Mouse (Mus musculus) testis, adult 2 months (tissue): ENCODE results near the gene Mup5. TPM values are rescaled to one million over a fixed set of nuclear protein-coding genes. Genes with fewer than 3 reads are reported as not detected.
"Not testable (repeated sequence)": the region's sequence is repeated elsewhere in the genome, so short reads cannot be mapped to it uniquely, and the experiment has no call there.

Experiments
- H3K27ac ChIP-seq: fragments of 200-500 bp; 2 replicates; pipeline ENCODE4 v1.5.1; 2012; ENCODE audit warnings: low read depth, low read length; ENCODE audit not compliant: control insufficient read depth, insufficient read depth
- H3K27me3 ChIP-seq: fragments of 200-500 bp; 2 replicates; pipeline ENCODE4 v1.6.1; 2012; ENCODE audit warnings: mild to moderate bottlenecking, low read length, moderate library complexity; ENCODE audit not compliant: control insufficient read depth, insufficient read depth
- H3K36me3 ChIP-seq: fragments of 200-500 bp; 2 replicates; pipeline ENCODE4 v1.6.1; 2012; ENCODE audit warnings: mild to moderate bottlenecking, low read length; ENCODE audit not compliant: control insufficient read depth, insufficient read depth
- H3K4me1 ChIP-seq: fragments of 200-500 bp; 2 replicates; pipeline ENCODE4 v1.6.1; 2012; ENCODE audit warnings: low read length; ENCODE audit not compliant: control insufficient read depth, insufficient read depth
- H3K4me3 ChIP-seq: fragments of 200-500 bp; 2 replicates; pipeline ENCODE4 v1.5.1; 2012; ENCODE audit warnings: low read depth, mild to moderate bottlenecking, low read length, moderate library complexity, mixed read lengths; ENCODE audit not compliant: control insufficient read depth
- CTCF ChIP-seq: fragments of 200-500 bp; IDR thresholded peaks from 2 replicates; pipeline ENCODE4 v1.5.1; 2012; ENCODE audit warnings: low read depth, mild to moderate bottlenecking, inconsistent platforms, low read length, moderate library complexity; ENCODE audit not compliant: control insufficient read depth, insufficient read depth, insufficient replicate concordance
- POLR2A ChIP-seq: fragments of 200-500 bp; IDR thresholded peaks from 2 replicates; pipeline ENCODE4 v1.6.1; 2012; ENCODE audit warnings: low read depth, mild to moderate bottlenecking, inconsistent platforms, low read length, moderate library complexity; ENCODE audit not compliant: control insufficient read depth
- polyA plus RNA-seq: library from polyadenylated mRNA; depleted of rRNA; stranded (reverse); fragments of >200 nt; gene quantifications from 2 replicates; pipeline ENCODE4 v1.2.3, GENCODE M21; 2012; rRNA removed

The Mup5 gene
- polyA plus RNA-seq, result not detected in 2 replicates

DNA sequence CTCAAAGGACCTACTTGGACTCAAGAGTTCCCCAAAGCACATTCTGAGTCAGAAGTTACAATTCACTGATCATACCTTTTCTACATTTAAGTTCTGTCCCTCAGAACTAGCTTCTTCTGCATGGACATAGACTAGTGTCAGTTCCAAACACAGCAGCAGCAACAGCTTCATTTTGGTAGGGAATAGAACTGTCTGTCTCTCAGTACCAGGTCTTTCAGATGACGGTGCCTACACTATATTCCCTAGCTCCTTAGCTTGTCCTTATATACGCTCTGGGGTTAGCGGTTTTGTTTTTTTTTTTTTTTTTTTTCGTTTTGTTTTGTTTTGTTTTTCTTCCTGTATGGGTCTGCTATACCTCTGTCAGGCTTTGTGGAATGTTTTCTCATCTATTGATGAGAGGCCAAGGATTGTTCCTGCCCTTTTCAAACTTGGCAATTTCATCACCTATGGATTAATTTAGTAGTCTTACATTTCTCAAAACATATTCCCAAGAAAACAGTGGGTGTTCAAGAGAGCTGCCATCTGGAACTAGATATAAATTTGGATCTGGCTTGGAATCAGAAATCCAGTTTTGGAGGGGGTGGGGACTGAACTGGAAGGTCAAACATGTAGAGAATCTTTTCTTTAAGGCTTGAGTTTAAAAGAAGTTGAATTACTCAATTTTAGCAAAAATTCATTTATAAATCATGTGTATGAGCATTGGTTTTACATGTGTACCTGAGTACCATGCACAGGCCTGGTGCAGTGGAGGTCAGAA, at the start of gene Mup5:
TSS of gene Mup5 (minus strand) at position 282 of the 757 bp plus-strand sequence.
- no peak within 1 kb of the TSS for H3K4me3 ChIP-seq

DNA sequence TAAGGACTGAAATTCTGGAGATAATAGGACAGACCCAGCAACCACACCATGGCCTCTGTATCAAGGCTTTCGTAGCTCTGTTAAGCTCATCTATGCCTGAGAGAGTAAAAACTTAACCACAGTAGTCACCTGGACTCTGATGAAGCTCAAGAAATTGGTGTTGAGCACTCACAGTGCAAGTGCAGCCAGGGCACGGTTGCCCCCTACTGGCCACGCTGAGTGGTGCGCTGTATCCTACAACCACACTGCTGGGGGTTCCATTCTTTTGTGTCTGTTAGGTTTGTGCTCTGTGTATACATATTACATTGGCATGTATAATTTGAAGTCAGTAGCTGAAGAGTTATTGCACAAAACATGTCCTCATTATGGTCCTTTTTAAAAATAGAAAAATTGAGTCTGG, 23.1 kb upstream of the Mup5 start:
- Histone ChIP-seq H3K27ac (no peak overlapping the region), H3K36me3 (no peaks in the 10 kb centered on the region), H3K27me3 (no peaks in the 10 kb centered on the region), H3K4me3 (no peak overlapping the region), H3K4me1 (no peaks in the 10 kb centered on the region)
- TF ChIP-seq POLR2A, result no peak
- peak; percentile 81; the same call in 1 of the 2 replicates for TF ChIP-seq CTCF

More for the DNA sequence above, at the start of gene Mup5:
- H3K27me3 ChIP-seq, result no peaks in the 10 kb centered on the region
- H3K27ac ChIP-seq, result no peak within 1 kb of the TSS
- TF ChIP-seq CTCF (no peak), POLR2A (no peak)
- H3K4me1 ChIP-seq, result no peaks in the 10 kb centered on the region
- no peaks in the 10 kb centered on the region for H3K36me3 ChIP-seq

DNA sequence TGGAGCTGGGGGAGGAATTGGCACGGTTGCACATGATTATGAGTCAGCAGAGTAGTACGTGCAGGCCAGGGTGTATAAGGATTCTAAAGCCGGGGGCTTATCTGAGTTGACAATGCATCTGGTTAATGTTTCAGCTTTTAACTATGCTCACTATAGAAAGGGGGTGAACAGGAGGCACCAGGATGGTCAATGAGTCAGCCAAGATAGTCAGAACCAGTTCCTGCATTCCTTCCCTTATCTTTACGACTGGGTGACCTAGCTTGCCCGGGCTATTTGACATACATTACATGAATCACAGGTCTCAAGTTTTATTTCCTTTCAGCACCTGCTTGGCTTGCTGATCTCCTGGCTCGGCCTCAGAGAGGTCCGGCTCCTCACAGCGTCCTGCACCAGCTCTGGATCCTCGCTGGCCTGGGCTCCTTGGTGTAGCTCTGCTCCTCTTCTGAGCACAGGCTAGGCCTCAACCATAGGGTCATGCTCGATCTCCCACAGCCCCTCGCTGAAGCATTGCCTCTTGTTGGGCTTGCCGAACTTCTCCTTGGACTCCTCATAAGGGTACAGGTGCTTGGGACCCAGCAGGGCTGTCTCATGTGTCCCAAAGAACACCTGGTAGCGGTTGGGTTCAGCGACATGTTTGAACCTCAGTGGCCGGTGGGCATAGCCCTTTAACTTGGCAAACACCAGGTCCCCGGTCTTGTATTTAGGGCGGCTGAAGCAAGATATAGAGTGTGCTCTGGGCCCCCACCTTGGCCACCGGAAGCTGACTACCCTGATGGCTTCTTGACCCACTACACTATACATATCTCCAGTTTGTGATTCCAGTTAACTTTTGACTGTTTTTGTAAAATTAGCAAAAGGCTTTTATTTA, 21.0 kb upstream of the Mup5 start:
- H3K27ac ChIP-seq, result no peak overlapping the region
- H3K36me3 ChIP-seq, result no peaks in the 10 kb centered on the region
- H3K4me1 ChIP-seq, result no peaks in the 10 kb centered on the region
- no peaks in the 10 kb centered on the region for H3K27me3 ChIP-seq
- no peak overlapping the region for H3K4me3 ChIP-seq
- TF ChIP-seq CTCF, result no peak
- TF ChIP-seq POLR2A, result no peak

DNA sequence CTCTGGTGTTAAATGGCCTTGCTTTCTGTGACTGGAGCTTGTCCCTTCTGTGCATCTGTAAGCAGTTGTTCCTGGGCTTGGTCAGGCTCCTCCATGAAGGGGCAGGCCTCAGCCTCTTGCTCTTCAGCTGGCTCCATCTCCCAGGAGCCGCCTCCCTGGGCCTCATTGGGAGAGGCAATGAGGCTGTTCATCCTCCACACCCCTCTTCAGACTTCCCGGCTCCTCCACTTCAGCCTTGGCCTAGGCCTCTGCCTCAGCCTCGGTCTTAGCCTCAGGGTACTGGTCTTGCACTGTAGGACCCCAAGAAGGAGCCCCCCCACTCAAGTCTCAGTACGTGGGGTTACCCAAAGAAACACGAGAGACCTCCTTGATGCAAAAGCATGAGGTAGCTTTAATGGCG, 20.3 kb upstream of the Mup5 start:
- no peak overlapping the region for H3K27ac ChIP-seq

DNA sequence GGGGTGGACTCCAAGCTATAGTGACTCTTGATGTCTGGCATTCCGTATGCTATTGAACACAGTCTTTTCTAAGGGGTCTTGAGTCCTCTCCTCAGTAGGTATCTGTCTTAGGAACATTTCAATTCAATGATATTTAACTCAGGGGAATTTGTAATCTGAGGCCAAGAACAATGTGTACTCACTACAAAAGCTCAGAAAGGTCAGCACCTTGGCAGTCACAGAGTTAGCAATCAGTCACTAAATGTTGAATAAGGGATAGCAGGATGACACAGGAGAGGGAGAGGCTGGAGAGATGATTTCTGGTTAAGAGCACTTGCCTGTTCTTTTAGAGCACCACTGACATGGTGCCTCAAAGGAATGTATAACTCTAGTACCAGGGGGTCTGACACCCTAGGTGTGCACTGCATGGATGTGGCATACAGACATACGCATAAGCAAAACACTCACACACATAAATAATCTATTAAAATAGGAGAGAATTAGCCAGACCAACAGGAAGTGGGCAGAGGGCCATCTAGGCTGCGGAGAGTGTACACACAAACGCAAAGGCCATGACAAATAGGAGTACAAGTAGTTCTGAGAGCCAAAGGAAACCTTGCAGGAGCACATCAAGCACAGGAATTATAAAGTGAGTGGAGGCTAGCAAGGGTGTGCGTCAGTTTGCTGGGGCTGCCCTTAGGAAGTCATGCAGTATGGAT, 9.9 kb upstream of the Mup5 start:
- Histone ChIP-seq H3K36me3 (no peaks in the 10 kb centered on the region), H3K27ac (no peak overlapping the region), H3K4me1 (no peaks in the 10 kb centered on the region), H3K27me3 (no peaks in the 10 kb centered on the region), H3K4me3 (no peak overlapping the region)
- no peak for TF ChIP-seq POLR2A
- TF ChIP-seq CTCF, result no peak

More for the DNA sequence above, 20.3 kb upstream of the Mup5 start:
- Histone ChIP-seq H3K27me3 (no peaks in the 10 kb centered on the region), H3K4me3 (no peak overlapping the region), H3K4me1 (no peaks in the 10 kb centered on the region), H3K36me3 (no peaks in the 10 kb centered on the region)
- no peak for TF ChIP-seq POLR2A
- no peak for TF ChIP-seq CTCF

DNA sequence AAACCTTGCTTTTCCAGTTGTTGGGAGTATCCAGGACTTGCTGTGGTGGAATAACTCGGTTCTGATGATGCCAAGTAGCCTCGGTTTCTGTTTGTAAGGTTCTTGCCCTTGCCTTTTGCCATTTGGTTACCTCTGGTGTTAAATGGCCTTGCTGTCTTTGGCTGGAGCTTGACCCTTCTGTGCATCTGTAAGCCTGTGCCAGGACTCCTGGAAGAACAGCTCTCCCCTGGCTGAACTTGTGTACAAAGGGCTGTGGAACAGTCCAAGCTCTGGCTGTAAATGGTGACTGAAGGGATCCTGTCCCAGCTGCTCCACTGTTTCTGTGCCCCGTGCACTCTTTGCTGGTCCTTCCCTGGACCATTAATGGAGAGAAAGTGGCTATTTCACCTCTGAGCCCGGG, 5.8 kb downstream of the Mup5 start:
- H3K4me1 ChIP-seq, result no peaks in the 10 kb centered on the region
- H3K36me3 ChIP-seq, result no peaks in the 10 kb centered on the region
- TF ChIP-seq CTCF, result no peak
- no peak for TF ChIP-seq POLR2A
- no peaks in the 10 kb centered on the region for H3K27me3 ChIP-seq
- H3K27ac ChIP-seq, result no peak overlapping the region
- H3K4me3 ChIP-seq, result no peak overlapping the region

DNA sequence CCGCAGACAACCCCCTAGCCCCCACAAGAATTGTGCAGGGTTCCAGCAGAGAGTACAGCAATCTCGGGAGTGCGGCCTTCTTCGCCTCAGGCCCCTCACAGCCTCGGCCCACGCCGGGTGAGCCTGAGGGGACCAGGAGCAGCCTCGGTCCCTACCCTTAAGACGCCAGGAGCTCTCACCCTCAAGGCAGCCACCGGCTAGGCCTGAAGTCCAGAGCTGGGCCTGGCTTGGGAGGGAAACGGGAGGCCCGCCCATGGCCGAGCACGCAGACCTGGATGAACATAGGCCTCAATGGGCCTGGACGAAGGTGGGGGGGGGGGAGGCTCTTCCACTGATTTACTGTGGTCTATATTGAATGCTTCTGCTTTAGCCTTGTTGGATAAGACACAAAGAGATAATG, 11.8 kb downstream of the Mup5 start:
- Histone ChIP-seq H3K27me3 (no peaks in the 10 kb centered on the region), H3K36me3 (no peaks in the 10 kb centered on the region), H3K27ac (no peak overlapping the region), H3K4me3 (no peak overlapping the region; the same call in 1 of the 2 replicates), H3K4me1 (no peaks in the 10 kb centered on the region)
- TF ChIP-seq CTCF, result no peak
- TF ChIP-seq POLR2A, result no peak

DNA sequence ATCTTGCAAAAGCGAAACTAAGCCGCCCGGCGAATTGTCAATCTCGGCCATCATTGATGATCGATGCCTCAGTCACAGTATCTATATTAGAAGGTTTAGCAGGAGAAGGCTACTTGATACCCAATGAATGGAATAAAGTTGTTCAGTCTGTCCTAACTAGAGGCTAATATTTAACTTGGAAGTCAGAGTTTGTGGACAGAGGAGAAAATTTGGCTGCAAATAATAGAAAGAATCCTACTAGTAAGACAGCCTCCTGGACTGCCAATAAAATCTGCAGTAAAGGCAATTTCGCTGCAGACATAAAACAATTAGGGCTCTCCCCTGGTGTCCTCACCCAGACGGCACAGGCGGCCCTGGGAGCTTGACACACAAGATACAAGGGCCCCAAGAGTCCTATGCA, 12.5 kb downstream of the Mup5 start:
- H3K27me3 ChIP-seq, H3K4me3 ChIP-seq, H3K4me1 ChIP-seq: not testable (repeated sequence)

More for the DNA sequence above, 12.5 kb downstream of the Mup5 start:
- H3K27ac ChIP-seq, H3K36me3 ChIP-seq: not testable (repeated sequence)
